Mouse (Mus musculus) limb, embryonic 11.5 days (tissue): ENCODE results near the gene Obsl1. TPM values are rescaled to one million over a fixed set of nuclear protein-coding genes. Genes with fewer than 3 reads are reported as not detected.

ENCODE experiments used
- ATAC-seq: fragments of 200-750 bp; cut with Nextera tagmentation; 2 replicates; pipeline ENCODE4 v1.8.0; 2017; ENCODE audit warnings: low read depth; ENCODE audit not compliant: insufficient number of reproducible peaks, low FRiP score, low TSS enrichment
- DNase-seq: peaks from one replicate; pipeline ENCODE4 v3.0.0-alpha.2; 2015; ENCODE audit warnings: low spot score
- H3K27ac ChIP-seq: fragments of 300-500 bp; sonication (generic); replicated peaks from 2 replicates; pipeline ENCODE4 v1.5.1; 2014; ENCODE audit warnings: low read depth, mild to moderate bottlenecking, low read length
- H3K27me3 ChIP-seq: fragments of 300-500 bp; sonication (generic); 2 replicates; pipeline ENCODE4 v1.6.1; 2014; ENCODE audit warnings: mild to moderate bottlenecking, low read length, mixed read lengths; ENCODE audit not compliant: control insufficient read depth, insufficient read depth
- H3K36me3 ChIP-seq: fragments of 300-500 bp; sonication (generic); 2 replicates; pipeline ENCODE4 v1.6.1; 2014; ENCODE audit warnings: mild to moderate bottlenecking, low read length, moderate library complexity, mixed read lengths; ENCODE audit not compliant: control insufficient read depth, insufficient read depth
- H3K4me1 ChIP-seq: fragments of 300-500 bp; sonication (generic); 2 replicates; pipeline ENCODE4 v1.6.1; 2014; ENCODE audit warnings: low read length, mixed read lengths; ENCODE audit not compliant: control insufficient read depth, insufficient read depth
- H3K4me2 ChIP-seq: fragments of 300-500 bp; sonication (generic); 2 replicates; pipeline ENCODE4 v1.6.1; 2014; ENCODE audit warnings: low read depth, mild to moderate bottlenecking, moderate library complexity; ENCODE audit not compliant: severe bottlenecking
- H3K4me3 ChIP-seq: fragments of 300-500 bp; sonication (generic); 2 replicates; pipeline ENCODE4 v1.5.1; 2014; ENCODE audit warnings: low read depth, low read length
- H3K9ac ChIP-seq: fragments of 300-500 bp; sonication (generic); 2 replicates; pipeline ENCODE4 v1.6.1; 2014; ENCODE audit warnings: mild to moderate bottlenecking, low read length
- H3K9me3 ChIP-seq: fragments of 300-500 bp; sonication (generic); 2 replicates; pipeline ENCODE4 v1.6.1; 2016; ENCODE audit warnings: low read length; ENCODE audit not compliant: control insufficient read depth
- WGBS: fragments of 180-500 bp; shearing (Covaris S2); extraction: QIAGEN DNeasy Blood & Tissue Kit; methylation state at CpG from one replicate; pipeline ENCODE4 v1.1.7; 2014; 5-methylcytosine and 5-hydroxymethylcytosine counted together
- polyA plus RNA-seq: library from polyadenylated mRNA; unstranded; fragments of >200 nt; fragmentation: Nextera tagmentation; extraction: Ambion mirVana; gene quantifications from 2 replicates; pipeline ENCODE4 v1.2.1, GENCODE M21; 2014

The Obsl1 gene
- polyA plus RNA-seq, 1 experiment from 2014 or later, result 67.4 TPM

GRCm38 (mm10) chr1:75530546-75530945, 24.3 kb upstream of the Obsl1 start:
- no peak for ATAC-seq
- Histone ChIP-seq H3K9ac (no peak overlapping the region), H3K4me3 (no peak overlapping the region), H3K36me3 (peaks cover 6% of the 10 kb centered on the region), H3K4me2 (no peak overlapping the region), H3K9me3 (no peaks in the 10 kb centered on the region), H3K27me3 (no peaks in the 10 kb centered on the region), H3K27ac (no peak overlapping the region), H3K4me1 (no peaks in the 10 kb centered on the region)
- 83% methylated on average over 4 of the region's 4 CpGs for whole genome bisulfite sequencing
- no peak for DNase-seq

- DNase-seq, result no peak
- Histone ChIP-seq H3K27ac (no peak overlapping the region), H3K4me3 (no peak overlapping the region), H3K4me1 (no peaks in the 10 kb centered on the region), H3K9ac (no peak overlapping the region), H3K36me3 (peaks cover 6% of the 10 kb centered on the region), H3K4me2 (no peak overlapping the region), H3K9me3 (no peaks in the 10 kb centered on the region; the same call in 1 of the 2 replicates), H3K27me3 (no peaks in the 10 kb centered on the region)
- 93% methylated on average over 7 of the region's 7 CpGs for WGBS
- ATAC-seq, result no peak
Measured at GRCm38 (mm10) chr1:75524679-75525078, 18.4 kb upstream of the Obsl1 start.

- under 1% methylated on average over 46 of the region's 46 CpGs for WGBS
- no peaks in the 10 kb centered on the region for H3K27me3 ChIP-seq
- ATAC-seq (peak; percentile 96), DNase-seq (peak; percentile 97)
- peak within 1 kb of the TSS; percentile 49; the same call in 1 of the 2 replicates for H3K9ac ChIP-seq
- H3K27ac ChIP-seq, result peak within 1 kb of the TSS; percentile 92
- no peaks in the 10 kb centered on the region; the same call in 1 of the 2 replicates for H3K9me3 ChIP-seq
- H3K4me2 ChIP-seq, result peak within 1 kb of the TSS; percentile 55
- peaks cover 4% of the 10 kb centered on the region for H3K36me3 ChIP-seq
- H3K4me1 ChIP-seq, result no peaks in the 10 kb centered on the region
- H3K4me3 ChIP-seq, result peak within 1 kb of the TSS; percentile 51
Measured at GRCm38 (mm10) chr1:75521321-75522031, 15.2 kb upstream of the Obsl1 start, which contains the start of gene Stk11ip. TSS of gene Stk11ip (plus strand) at chr1:75521529.

GRCm38 (mm10) chr1:75519576-75519975, 13.3 kb upstream of the Obsl1 start:
- no peak for DNase-seq
- H3K4me2 ChIP-seq, result no peak overlapping the region
- no peak for ATAC-seq
- 89% methylated on average over 5 of the region's 5 CpGs for WGBS
- H3K9ac ChIP-seq, result no peak overlapping the region
- H3K27ac ChIP-seq, result no peak overlapping the region
- no peaks in the 10 kb centered on the region for H3K4me1 ChIP-seq
- no peak overlapping the region for H3K4me3 ChIP-seq
- H3K27me3 ChIP-seq, result no peaks in the 10 kb centered on the region
- H3K36me3 ChIP-seq, result no peaks in the 10 kb centered on the region
- no peaks in the 10 kb centered on the region; the same call in 1 of the 2 replicates for H3K9me3 ChIP-seq

- ATAC-seq, result no peak
- WGBS, result 93% methylated on average over 4 of the region's 4 CpGs
- Histone ChIP-seq H3K9ac (no peak overlapping the region), H3K27ac (no peak overlapping the region), H3K36me3 (no peaks in the 10 kb centered on the region), H3K4me2 (no peak overlapping the region), H3K4me1 (no peaks in the 10 kb centered on the region), H3K9me3 (no peaks in the 10 kb centered on the region; the same call in 1 of the 2 replicates), H3K27me3 (no peaks in the 10 kb centered on the region), H3K4me3 (no peak overlapping the region)
- no peak for DNase-seq
Measured at GRCm38 (mm10) chr1:75518427-75518826, 12.2 kb upstream of the Obsl1 start.

GRCm38 (mm10) chr1:75517984-75518383, 11.7 kb upstream of the Obsl1 start:
- DNase-seq, result no peak
- H3K36me3 ChIP-seq, result no peaks in the 10 kb centered on the region
- no peak for ATAC-seq
- H3K4me2 ChIP-seq, result no peak overlapping the region
- no peaks in the 10 kb centered on the region; the same call in 1 of the 2 replicates for H3K9me3 ChIP-seq
- no peaks in the 10 kb centered on the region for H3K4me1 ChIP-seq
- no peaks in the 10 kb centered on the region for H3K27me3 ChIP-seq
- H3K9ac ChIP-seq, result no peak overlapping the region
- no peak overlapping the region for H3K4me3 ChIP-seq
- WGBS, result 49% methylated on average over 4 of the region's 4 CpGs
- no peak overlapping the region for H3K27ac ChIP-seq

GRCm38 (mm10) chr1:75516703-75517380, 10.6 kb upstream of the Obsl1 start:
- Histone ChIP-seq H3K27ac (no peak overlapping the region), H3K36me3 (no peaks in the 10 kb centered on the region), H3K4me2 (no peak overlapping the region), H3K27me3 (no peaks in the 10 kb centered on the region), H3K9ac (no peak overlapping the region), H3K4me1 (no peaks in the 10 kb centered on the region), H3K4me3 (no peak overlapping the region), H3K9me3 (no peaks in the 10 kb centered on the region; the same call in 1 of the 2 replicates)
- ATAC-seq, result no peak
- WGBS, result 76% methylated on average over 15 of the region's 15 CpGs
- no peak for DNase-seq

- Histone ChIP-seq H3K4me1 (peaks cover 9% of the 10 kb centered on the region), H3K27me3 (0 out of 2 replicates have a peak, but pooled peaks cover 2% of the 10 kb centered on the region)
- 94% methylated on average over 3 of the region's 3 CpGs for whole genome bisulfite sequencing
Measured at GRCm38 (mm10) chr1:75512550-75512949, 6.3 kb upstream of the Obsl1 start.

More at GRCm38 (mm10) chr1:75512550-75512949, 6.3 kb upstream of the Obsl1 start:
- ATAC-seq, result no peak
- DNase-seq, result no peak
- Histone ChIP-seq H3K4me2 (no peak overlapping the region), H3K9me3 (no peaks in the 10 kb centered on the region), H3K27ac (no peak overlapping the region), H3K9ac (no peak overlapping the region), H3K36me3 (no peaks in the 10 kb centered on the region), H3K4me3 (no peak overlapping the region)
